18 mouse cellular contexts compared by ENCODE assay signal in the genomic region with DNA sequence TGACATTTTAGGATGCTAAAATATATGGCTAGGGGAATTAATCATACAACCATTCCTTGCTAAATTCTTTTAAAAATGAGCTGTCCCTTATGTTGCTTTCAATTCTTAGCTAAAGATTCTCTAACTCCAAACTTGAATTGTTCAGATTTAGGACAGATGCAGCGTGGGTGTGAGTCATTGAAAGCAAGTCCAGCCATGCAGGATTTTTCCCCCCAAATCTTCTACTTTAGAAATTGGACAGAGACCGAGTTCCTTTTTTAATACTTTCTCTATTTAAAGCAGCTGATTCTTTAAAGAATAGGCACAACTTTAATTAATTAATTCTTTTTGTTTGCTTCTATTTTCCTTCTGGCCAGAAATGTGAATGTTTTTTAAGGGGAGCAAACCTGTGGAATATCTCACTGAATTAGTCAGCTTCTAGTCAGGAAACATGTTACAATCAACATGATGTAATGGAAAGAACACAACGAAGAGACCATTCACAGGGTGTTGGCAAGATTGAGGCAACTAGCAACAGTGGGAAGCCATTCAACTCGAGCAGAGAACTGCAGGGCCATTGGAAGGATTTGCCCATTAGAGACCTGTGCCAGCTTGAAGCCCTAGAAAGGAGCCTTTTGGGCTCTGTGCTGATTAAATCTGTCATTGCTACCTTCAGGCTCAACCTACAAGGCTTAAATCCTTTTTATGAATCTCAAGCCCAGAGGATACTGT. TPM values are rescaled to one million over a fixed set of nuclear protein-coding genes. Genes with fewer than 3 reads are reported as not detected.
DNase-seq lines count a peak whose midpoint lies in the region; ATAC-seq and TF ChIP-seq lines count a peak whose summit lies in the region.
"Had no signal": no experiment of that assay in that cellular context is flagged by ENCODE, and none has a peak within 500 bp of the region (broad histone marks: within the 10 kb centered on the region; RNA-seq: fewer than 3 reads in every experiment).

No protein-coding gene starts in this region.

- no peak for DNase-seq in forebrain, embryonic 10.5 days (ENCODE audit: extremely low spot score, low spot score)
- peak; percentile 23 for DNase-seq in left cerebral cortex, adult 11 months (ENCODE audit: low spot score)
- no peak for DNase-seq in left cerebral cortex, postnatal 4 days
- peak; percentile 84 for DNase-seq in brain, adult 2 months (ENCODE audit: low read depth, low spot score)
- DNase-seq in kidney, postnatal 10 days, result no peak
- no peak for DNase-seq in urinary bladder, postnatal 10 days (ENCODE audit: low spot score)
- DNase-seq: adrenal gland, postnatal 36 days; cerebellum, adult 8-10 months had no signal

- H3K9me3 ChIP-seq in forebrain, embryonic 15.5 days, result no peaks in the 10 kb centered on the region
- H3K9me3 ChIP-seq in forebrain, embryonic 10.5 days, result no peaks in the 10 kb centered on the region
- H3K9me3 ChIP-seq: embryonic facial prominence, embryonic 13.5 days; limb, embryonic 12.5 days had no signal

- H3K4me2 ChIP-seq in forebrain, embryonic 15.5 days (replicated peaks), result no peak overlapping the region
- peak overlapping the region; percentile 7 for H3K4me2 ChIP-seq in myocyte (ENCODE audit: low read depth)
- H3K4me2 ChIP-seq: embryonic facial prominence, embryonic 13.5 days; hindbrain, embryonic 14.5 days; limb, embryonic 12.5 days had no signal

- H3K27me3 ChIP-seq in forebrain, embryonic 15.5 days, result no peaks in the 10 kb centered on the region
- H3K27me3 ChIP-seq in forebrain, embryonic 10.5 days (ENCODE audit: poor library complexity, severe bottlenecking), result no peaks in the 10 kb centered on the region
- H3K27me3 ChIP-seq in myocyte (ENCODE audit: control insufficient read depth, insufficient read depth, insufficient read length), result no peaks in the 10 kb centered on the region
- H3K27me3 ChIP-seq: embryonic facial prominence, embryonic 13.5 days; limb, embryonic 12.5 days had no signal

- WGBS in forebrain, embryonic 15.5 days, result 29% methylated on average over 4 of the region's 4 CpGs
- 66% methylated on average over 4 of the region's 4 CpGs for WGBS in forebrain, embryonic 10.5 days

- intact Hi-C loops in left cerebral cortex, postnatal 4 days (cut with DNase I), result no loop called here

- peaks cover 11% of the 10 kb centered on the region for H3K4me1 ChIP-seq in forebrain, embryonic 15.5 days
- H3K4me1 ChIP-seq in forebrain, embryonic 10.5 days, result peaks cover 13% of the 10 kb centered on the region

- ATAC-seq in forebrain, embryonic 15.5 days (replicated peaks), result peak; percentile 70
- ATAC-seq: CD4-positive, CD25-positive, alpha-beta regulatory T cell, adult 4 months had no signal

- H3K36me3 ChIP-seq in forebrain, embryonic 15.5 days, result no peaks in the 10 kb centered on the region
- no peaks in the 10 kb centered on the region for H3K36me3 ChIP-seq in forebrain, embryonic 10.5 days (replicated peaks)
- no peaks in the 10 kb centered on the region for H3K36me3 ChIP-seq in myocyte (ENCODE audit: control insufficient read depth, insufficient read depth)
- H3K36me3 ChIP-seq: embryonic facial prominence, embryonic 13.5 days; limb, embryonic 12.5 days had no signal

- no peak overlapping the region for H3K4me3 ChIP-seq in forebrain, embryonic 15.5 days
- no peak overlapping the region for H3K4me3 ChIP-seq in forebrain, embryonic 10.5 days
- H3K4me3 ChIP-seq in myocyte, result no peak overlapping the region
- H3K4me3 ChIP-seq: embryonic facial prominence, embryonic 13.5 days; limb, embryonic 12.5 days had no signal

- no peak for TF ChIP-seq POLR2A in myocyte (IDR thresholded peaks at IDR 0.05; ENCODE audit: insufficient read length, low read depth)

- H3K9ac ChIP-seq in forebrain, embryonic 15.5 days (replicated peaks), result no peak overlapping the region
- H3K9ac ChIP-seq: embryonic facial prominence, embryonic 13.5 days; hindbrain, embryonic 14.5 days; limb, embryonic 12.5 days had no signal

- no peak overlapping the region for H3K27ac ChIP-seq in forebrain, embryonic 15.5 days (replicated peaks)
- H3K27ac ChIP-seq in forebrain, embryonic 10.5 days, result no peak overlapping the region
- H3K27ac ChIP-seq: embryonic facial prominence, embryonic 13.5 days; hindbrain, embryonic 14.5 days; kidney, postnatal 0 days; limb, embryonic 12.5 days had no signal

- H3ac ChIP-seq in myocyte (ENCODE audit: control insufficient read depth, insufficient read length), result no peak overlapping the region

- H3K79me2 ChIP-seq in myocyte (ENCODE audit: control insufficient read depth, insufficient read depth), result peaks cover 9% of the 10 kb centered on the region

TF ChIP-seq in myocyte, 11 proteins besides CTCF, POLR2A, EP300 and RAD21:
- TF ChIP-seq USF1 (IDR thresholded peaks at IDR 0.05; ENCODE audit: low read depth), result no peak
- no peak for TF ChIP-seq MAX (IDR thresholded peaks at IDR 0.05; ENCODE audit: low read depth)
- TF ChIP-seq MYOG (IDR thresholded peaks at IDR 0.05; ENCODE audit: control insufficient read depth in 1 of 3, insufficient read depth in 1 of 3, insufficient read length in 2 of 3, low read depth in 2 of 3), result no peak
- TF ChIP-seq E2F4 (IDR thresholded peaks at IDR 0.05; ENCODE audit: insufficient read depth), result no peak
- TF ChIP-seq TCF12 (IDR thresholded peaks at IDR 0.05; ENCODE audit: insufficient read depth, poor library complexity, severe bottlenecking), result no peak
- no peak for TF ChIP-seq REST (IDR thresholded peaks at IDR 0.05; ENCODE audit: insufficient read depth, insufficient read length)
- no peak for TF ChIP-seq SRF (IDR thresholded peaks at IDR 0.05; ENCODE audit: control insufficient read depth, insufficient read length, low read depth)
- TF ChIP-seq MYOD1 (IDR thresholded peaks at IDR 0.05; ENCODE audit: control insufficient read depth in 1 of 3, insufficient read length in 2 of 3, low read depth in 2 of 3), result no peak

RNA-seq across cellular contexts. Expression of gene Ccdc50, which starts 3.6 kb away (rescaled TPM):
- 47.5 and 49.2 TPM in 2 replicates for polyA plus RNA-seq in forebrain, embryonic 15.5 days (2015; fragmentation: Nextera tagmentation; extraction: Ambion mirVana)
- polyA plus RNA-seq in forebrain, embryonic 10.5 days (2016; fragmentation: Nextera tagmentation; extraction: Ambion mirVana), result 55.0 and 58.5 TPM in 2 replicates
- total RNA-seq in left cerebral cortex, postnatal 4 days (2021), result 100 to 1,000 TPM; 104 to 105 TPM
- polyA plus RNA-seq in myocyte (2012; fragmentation: generic; extraction: Trizol), result 13.8 TPM

RNA-seq across cellular contexts. Expression of gene Uts2b, which starts 15.0 kb away (rescaled TPM):
- not detected in 2 replicates for polyA plus RNA-seq in forebrain, embryonic 15.5 days (2015; fragmentation: Nextera tagmentation; extraction: Ambion mirVana)
- polyA plus RNA-seq in forebrain, embryonic 10.5 days (2016; fragmentation: Nextera tagmentation; extraction: Ambion mirVana), result not detected in 2 replicates
- not detected for total RNA-seq in left cerebral cortex, postnatal 4 days (2021)
- not detected for polyA plus RNA-seq in myocyte (2012; fragmentation: generic; extraction: Trizol)
- total RNA-seq: adrenal gland, postnatal 36 days; megakaryocyte-erythroid progenitor cell, adult 5-6 weeks had no signal
- polyA plus RNA-seq: CD4-positive, CD25-positive, alpha-beta regulatory T cell, adult 4 months; gonadal fat pad, adult 2 months; kidney, postnatal 0 days; testis, adult 2 months had no signal

Comparison
In these comparisons a context has a peak if more than half of its experiments do, and no peak if none do; other contexts are left out.
1. DNase-seq: peak in left cerebral cortex, adult 11 months (single experiment) and brain, adult 2 months (single experiment); none in forebrain, embryonic 10.5 days (single experiment), left cerebral cortex, postnatal 4 days (single experiment), kidney, postnatal 10 days (single experiment) and urinary bladder, postnatal 10 days (single experiment).